Mouse (Mus musculus) heart, embryonic 15.5 days (tissue): ENCODE results near the gene Frmd4a. TPM values are rescaled to one million over a fixed set of nuclear protein-coding genes. Genes with fewer than 3 reads are reported as not detected.
A peak's percentile ranks its signal among the peaks of the same experiment; 100 is the strongest.

Source experiments
- ATAC-seq: fragments of 200-750 bp; cut with Nextera tagmentation; replicated peaks from 2 replicates; pipeline ENCODE4 v1.8.0; 2017; ENCODE audit warnings: low read depth, moderate TSS enrichment; ENCODE audit not compliant: insufficient number of reproducible peaks, insufficient read depth, low FRiP score
- H3K27ac ChIP-seq: fragments of 300-500 bp; sonication (generic); 2 replicates; pipeline ENCODE4 v1.5.1; 2015; ENCODE audit warnings: mild to moderate bottlenecking, inconsistent platforms
- H3K27me3 ChIP-seq: fragments of 300-500 bp; sonication (generic); 2 replicates; pipeline ENCODE4 v1.6.1; 2015; ENCODE audit warnings: inconsistent platforms
- H3K36me3 ChIP-seq: fragments of 300-500 bp; sonication (generic); 2 replicates; pipeline ENCODE4 v1.6.1; 2015; ENCODE audit warnings: mild to moderate bottlenecking, inconsistent platforms
- H3K4me1 ChIP-seq: fragments of 300-500 bp; sonication (generic); replicated peaks from 2 replicates; pipeline ENCODE4 v1.6.1; 2015; ENCODE audit warnings: inconsistent platforms
- H3K4me2 ChIP-seq: fragments of 300-500 bp; sonication (generic); 2 replicates; pipeline ENCODE4 v1.6.1; 2015; ENCODE audit warnings: inconsistent platforms, mild to moderate bottlenecking, moderate library complexity
- H3K4me3 ChIP-seq: fragments of 300-500 bp; sonication (generic); 2 replicates; pipeline ENCODE4 v1.5.1; 2015; ENCODE audit warnings: mild to moderate bottlenecking, inconsistent platforms
- H3K9ac ChIP-seq: fragments of 300-500 bp; sonication (generic); 2 replicates; pipeline ENCODE4 v1.6.1; 2015; ENCODE audit warnings: mild to moderate bottlenecking, inconsistent platforms
- H3K9me3 ChIP-seq: fragments of 300-500 bp; sonication (generic); replicated peaks from 2 replicates; pipeline ENCODE4 v1.6.1; 2016; ENCODE audit warnings: inconsistent platforms
- WGBS: fragments of 180-500 bp; shearing (Covaris S2); methylation state at CpG from one replicate; pipeline ENCODE4 v1.1.7; 2015; ENCODE audit warnings: mixed read lengths; 5-methylcytosine and 5-hydroxymethylcytosine counted together
- polyA plus RNA-seq: library from polyadenylated mRNA; unstranded; fragments of >200 nt; fragmentation: Nextera tagmentation; extraction: Ambion mirVana; gene quantifications from 2 replicates; pipeline ENCODE4 v1.2.1, GENCODE M21; 2015

Gene Frmd4a
- polyA plus RNA-seq, 1 experiment from 2014 or later = 15.6 TPM

- peak overlapping the region; percentile 96 for H3K27ac ChIP-seq
- H3K27me3 ChIP-seq = no peaks in the 10 kb centered on the region
- no peaks in the 10 kb centered on the region for H3K9me3 ChIP-seq
- H3K4me2 ChIP-seq = peak overlapping the region; percentile 58
- peaks cover 26% of the 10 kb centered on the region for H3K4me1 ChIP-seq
- H3K36me3 ChIP-seq = no peaks in the 10 kb centered on the region
- no peak for ATAC-seq
- H3K9ac ChIP-seq = peak overlapping the region; percentile 12; the same call in 1 of the 2 replicates
- H3K4me3 ChIP-seq = peak overlapping the region; percentile 30
- WGBS = 13% methylated on average over 7 of the region's 7 CpGs
Observed at GRCm38 (mm10) chr2:4516819-4517552, 499.5 kb downstream of the Frmd4a start.

DNA sequence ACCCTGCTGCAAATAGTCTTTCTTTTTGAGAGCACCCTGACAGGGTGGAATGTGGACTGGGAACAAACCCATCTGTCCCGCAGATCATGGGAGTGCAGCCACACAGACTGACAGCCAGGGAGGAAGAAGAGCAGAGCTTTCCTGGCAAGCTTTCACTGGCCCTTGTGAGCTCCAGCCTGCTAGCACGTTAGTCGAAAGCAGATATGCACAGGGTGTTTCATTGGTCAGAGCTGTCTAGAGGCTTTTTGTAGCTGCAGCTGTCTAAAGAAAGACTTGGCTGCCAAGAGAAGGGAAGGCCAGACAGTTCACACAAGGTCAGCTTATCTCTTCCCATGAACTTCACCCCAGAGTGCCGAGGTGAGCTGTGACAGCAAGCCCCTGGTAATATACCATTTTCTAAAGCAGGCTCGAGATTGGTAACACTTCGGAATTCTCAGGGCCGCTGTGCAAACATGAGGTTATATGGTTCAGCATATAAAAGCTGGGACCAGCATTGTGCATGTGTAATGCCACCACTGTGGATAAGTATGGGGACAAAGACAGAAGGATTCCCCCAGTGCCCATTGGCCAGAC, 500.1 kb downstream of the Frmd4a start:
- Histone ChIP-seq H3K9ac (peak overlapping the region; percentile 12; the same call in 1 of the 2 replicates), H3K27me3 (no peaks in the 10 kb centered on the region), H3K36me3 (no peaks in the 10 kb centered on the region), H3K27ac (peak overlapping the region; percentile 96), H3K4me1 (peaks cover 23% of the 10 kb centered on the region), H3K4me3 (peak overlapping the region; percentile 30), H3K4me2 (peak overlapping the region; percentile 58), H3K9me3 (no peaks in the 10 kb centered on the region)
- ATAC-seq = peak; percentile 95
- WGBS = 10% methylated on average over 7 of the region's 7 CpGs

- Histone ChIP-seq H3K27ac (no peak overlapping the region), H3K4me1 (peaks cover 22% of the 10 kb centered on the region), H3K4me3 (no peak overlapping the region), H3K4me2 (no peak overlapping the region), H3K27me3 (no peaks in the 10 kb centered on the region), H3K9ac (no peak overlapping the region), H3K36me3 (no peaks in the 10 kb centered on the region), H3K9me3 (no peaks in the 10 kb centered on the region)
- ATAC-seq = no peak
Observed at GRCm38 (mm10) chr2:4518549-4518948, 501.0 kb downstream of the Frmd4a start.

DNA sequence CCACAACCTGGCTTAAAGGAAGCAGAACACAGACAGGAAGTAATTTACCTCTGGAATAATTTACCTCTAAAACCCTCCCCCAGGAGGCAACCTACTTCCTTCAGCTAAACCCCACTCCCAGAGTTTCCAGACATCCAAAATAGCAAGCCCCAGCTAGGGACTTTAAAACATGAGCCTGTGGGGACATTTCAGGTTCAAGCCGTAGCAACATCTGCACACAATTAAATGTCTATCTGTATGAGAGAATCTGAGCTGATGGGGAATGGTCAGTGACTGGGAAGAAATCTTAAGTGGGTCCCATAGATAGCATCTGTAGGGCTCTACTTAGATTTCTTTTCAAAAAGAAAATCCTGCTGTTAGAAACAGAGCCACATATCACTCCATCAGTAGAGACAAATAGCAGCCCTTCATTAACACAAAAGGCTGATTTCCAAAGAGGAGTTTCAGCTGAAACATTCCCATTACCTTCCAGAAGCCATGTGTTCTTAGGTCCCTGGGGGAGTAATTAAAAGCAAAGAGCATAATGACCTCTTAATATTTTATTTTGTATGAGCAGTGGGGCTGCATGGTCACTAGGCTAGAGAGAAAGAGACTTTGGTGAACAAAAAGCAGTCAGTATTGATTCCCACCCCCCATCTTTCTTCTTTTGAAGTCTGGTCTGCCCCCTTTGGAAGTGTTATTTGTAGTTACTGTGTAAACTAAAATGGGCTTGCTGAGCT, 505.4 kb downstream of the Frmd4a start:
- no peak overlapping the region for H3K27ac ChIP-seq
- no peaks in the 10 kb centered on the region for H3K36me3 ChIP-seq
- H3K4me2 ChIP-seq = no peak overlapping the region
- H3K9ac ChIP-seq = no peak overlapping the region
- no peaks in the 10 kb centered on the region for H3K27me3 ChIP-seq
- H3K9me3 ChIP-seq = no peaks in the 10 kb centered on the region
- peaks cover 2% of the 10 kb centered on the region for H3K4me1 ChIP-seq
- ATAC-seq = no peak
- H3K4me3 ChIP-seq = no peak overlapping the region
- whole genome bisulfite sequencing = 78% methylated on average over 1 of the region's 1 CpGs

DNA sequence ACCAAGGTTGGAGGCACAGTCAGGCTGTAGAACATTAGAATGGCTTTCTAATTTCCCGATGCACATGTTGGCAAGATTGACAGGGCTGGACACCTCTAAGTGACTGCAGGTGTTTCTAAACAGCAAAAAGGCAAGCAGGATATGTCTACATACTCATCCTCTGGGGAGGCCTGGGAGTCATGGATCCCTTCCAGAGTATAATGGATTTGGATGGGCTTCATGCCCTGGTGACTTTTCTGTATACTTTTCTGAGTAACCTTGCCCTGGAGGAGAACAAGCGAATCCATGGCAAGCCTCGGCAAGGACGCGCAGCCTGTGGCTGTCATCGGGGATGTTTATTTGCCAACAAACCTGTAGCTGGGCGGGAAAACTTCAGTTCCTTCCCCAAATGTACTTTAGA, 509.6 kb downstream of the Frmd4a start:
- H3K4me2 ChIP-seq = no peak overlapping the region
- H3K9me3 ChIP-seq = no peaks in the 10 kb centered on the region
- no peaks in the 10 kb centered on the region for H3K27me3 ChIP-seq
- no peak overlapping the region for H3K9ac ChIP-seq
- no peak overlapping the region for H3K4me3 ChIP-seq
- WGBS = 82% methylated on average over 7 of the region's 7 CpGs
- ATAC-seq = no peak
- H3K36me3 ChIP-seq = no peaks in the 10 kb centered on the region
- H3K27ac ChIP-seq = no peak overlapping the region
- H3K4me1 ChIP-seq = 0 out of 2 replicates have a peak, but pooled peaks cover 3% of the 10 kb centered on the region

DNA sequence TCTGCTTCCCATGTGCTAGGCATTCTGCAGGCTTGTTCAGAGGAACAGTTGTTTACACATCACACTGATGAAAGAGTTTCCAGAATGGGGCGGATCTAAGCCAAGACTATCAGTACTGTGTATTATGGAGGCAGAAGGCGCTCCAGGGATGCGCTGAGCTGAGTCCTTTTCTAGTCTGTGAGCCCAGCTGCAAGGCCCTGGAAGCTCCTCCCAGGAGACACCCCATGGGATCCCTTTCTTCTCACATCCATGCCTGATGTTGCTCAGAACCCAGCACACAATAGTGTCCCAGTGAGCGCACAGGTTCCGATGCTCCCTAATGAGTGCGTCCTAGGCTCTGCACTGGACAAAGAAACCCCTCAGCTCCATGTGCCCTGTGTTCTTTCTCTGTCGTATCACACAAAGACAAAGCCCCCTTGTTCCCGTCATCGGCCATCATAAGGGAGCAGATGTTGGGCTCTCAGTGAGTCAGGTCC, 511.8 kb downstream of the Frmd4a start:
- Histone ChIP-seq H3K27ac (no peak overlapping the region), H3K9ac (no peak overlapping the region), H3K9me3 (no peaks in the 10 kb centered on the region), H3K4me2 (no peak overlapping the region), H3K27me3 (no peaks in the 10 kb centered on the region), H3K4me3 (no peak overlapping the region), H3K4me1 (0 out of 2 replicates have a peak, but pooled peaks cover 3% of the 10 kb centered on the region), H3K36me3 (no peaks in the 10 kb centered on the region)
- no peak for ATAC-seq
- WGBS = 67% methylated on average over 9 of the region's 9 CpGs

- Histone ChIP-seq H3K4me2 (no peak overlapping the region), H3K27ac (no peak overlapping the region), H3K4me1 (0 out of 2 replicates have a peak, but pooled peaks cover 3% of the 10 kb centered on the region), H3K36me3 (peaks cover 6% of the 10 kb centered on the region), H3K9ac (no peak overlapping the region), H3K4me3 (no peak overlapping the region), H3K27me3 (no peaks in the 10 kb centered on the region), H3K9me3 (no peaks in the 10 kb centered on the region)
- no peak for ATAC-seq
- 89% methylated on average over 11 of the region's 11 CpGs for WGBS
Observed at GRCm38 (mm10) chr2:4531533-4532197, 514.1 kb downstream of the Frmd4a start.

- no peak overlapping the region for H3K27ac ChIP-seq
- 92% methylated on average over 5 of the region's 5 CpGs for WGBS
- peaks cover 6% of the 10 kb centered on the region for H3K36me3 ChIP-seq
Observed at GRCm38 (mm10) chr2:4532198-4532568, 514.7 kb downstream of the Frmd4a start.

GRCm38 (mm10) chr2:4532945-4533344, 515.4 kb downstream of the Frmd4a start:
- no peak for ATAC-seq
- H3K4me3 ChIP-seq = no peak overlapping the region
- no peak overlapping the region for H3K9ac ChIP-seq
- WGBS = 93% methylated on average over 6 of the region's 6 CpGs
- 0 out of 2 replicates have a peak, but pooled peaks cover 3% of the 10 kb centered on the region for H3K4me1 ChIP-seq
- H3K27ac ChIP-seq = no peak overlapping the region
- peaks cover 6% of the 10 kb centered on the region for H3K36me3 ChIP-seq
- H3K4me2 ChIP-seq = no peak overlapping the region
- H3K9me3 ChIP-seq = no peaks in the 10 kb centered on the region
- no peaks in the 10 kb centered on the region for H3K27me3 ChIP-seq

More at GRCm38 (mm10) chr2:4532198-4532568, 514.7 kb downstream of the Frmd4a start:
- Histone ChIP-seq H3K27me3 (no peaks in the 10 kb centered on the region), H3K9me3 (no peaks in the 10 kb centered on the region), H3K9ac (no peak overlapping the region), H3K4me1 (0 out of 2 replicates have a peak, but pooled peaks cover 3% of the 10 kb centered on the region), H3K4me3 (no peak overlapping the region), H3K4me2 (no peak overlapping the region)
- no peak for ATAC-seq

GRCm38 (mm10) chr2:4535187-4535864, 517.8 kb downstream of the Frmd4a start:
- no peak overlapping the region for H3K9ac ChIP-seq
- H3K9me3 ChIP-seq = no peaks in the 10 kb centered on the region
- no peak for ATAC-seq
- H3K27ac ChIP-seq = no peak overlapping the region
- no peak overlapping the region for H3K4me2 ChIP-seq
- no peaks in the 10 kb centered on the region for H3K27me3 ChIP-seq
- H3K4me1 ChIP-seq = no peaks in the 10 kb centered on the region
- WGBS = 84% methylated on average over 9 of the region's 9 CpGs
- no peak overlapping the region for H3K4me3 ChIP-seq
- peaks cover 6% of the 10 kb centered on the region for H3K36me3 ChIP-seq
